Mouse (Mus musculus) forebrain, embryonic 13.5 days (tissue): Measurements from ENCODE around the gene Clec12a. TPM values are rescaled to one million over a fixed set of nuclear protein-coding genes. Genes with fewer than 3 reads are reported as not detected.

Experiments
- ATAC-seq: fragments of 200-750 bp; cut with Nextera tagmentation; 2 replicates; pipeline ENCODE4 v1.8.0; 2017
- H3K27ac ChIP-seq: fragments of 300-500 bp; sonication (generic); 2 replicates; pipeline ENCODE4 v1.5.1; 2015; ENCODE audit warnings: inconsistent platforms, mild to moderate bottlenecking, moderate library complexity
- H3K27me3 ChIP-seq: fragments of 300-500 bp; sonication (generic); 2 replicates; pipeline ENCODE4 v1.6.1; 2015; ENCODE audit warnings: mild to moderate bottlenecking, inconsistent platforms
- H3K36me3 ChIP-seq: fragments of 300-500 bp; sonication (generic); 2 replicates; pipeline ENCODE4 v1.6.1; 2015; ENCODE audit warnings: mild to moderate bottlenecking, inconsistent platforms; ENCODE audit not compliant: poor library complexity, severe bottlenecking
- H3K4me1 ChIP-seq: fragments of 300-500 bp; sonication (generic); 2 replicates; pipeline ENCODE4 v1.6.1; 2015; ENCODE audit warnings: inconsistent platforms
- H3K4me2 ChIP-seq: fragments of 300-500 bp; sonication (generic); 2 replicates; pipeline ENCODE4 v1.6.1; 2015; ENCODE audit warnings: inconsistent platforms, mild to moderate bottlenecking, moderate library complexity
- H3K4me3 ChIP-seq: fragments of 300-500 bp; sonication (generic); 2 replicates; pipeline ENCODE4 v1.5.1; 2015; ENCODE audit warnings: mild to moderate bottlenecking, inconsistent platforms
- H3K9ac ChIP-seq: fragments of 300-500 bp; sonication (generic); 2 replicates; pipeline ENCODE4 v1.6.1; 2015; ENCODE audit warnings: mild to moderate bottlenecking, inconsistent platforms
- H3K9me3 ChIP-seq: fragments of 300-500 bp; sonication (generic); replicated peaks from 2 replicates; pipeline ENCODE4 v1.6.1; 2016; ENCODE audit warnings: inconsistent platforms
- WGBS: fragments of 180-500 bp; shearing (Covaris S2); methylation state at CpG from one replicate; pipeline ENCODE4 v1.1.7; 2015; 5-methylcytosine and 5-hydroxymethylcytosine counted together
- polyA plus RNA-seq: library from polyadenylated mRNA; unstranded; fragments of >200 nt; fragmentation: Nextera tagmentation; extraction: Ambion mirVana; gene quantifications from 2 replicates; pipeline ENCODE4 v1.2.1, GENCODE M21; 2015

Gene Clec12a
- polyA plus RNA-seq, 1 experiment from 2014 or later: 0.13 TPM

GRCm38 (mm10) chr6:129383466-129383865, 41.0 kb downstream of the Clec12a start:
- no peaks in the 10 kb centered on the region for H3K9me3 ChIP-seq
- H3K4me3 ChIP-seq: no peak overlapping the region

GRCm38 (mm10) chr6:129385000-129385399, 42.5 kb downstream of the Clec12a start:
- H3K27ac ChIP-seq: no peak overlapping the region
- no peak overlapping the region for H3K4me3 ChIP-seq
- no peaks in the 10 kb centered on the region for H3K27me3 ChIP-seq
- WGBS: 74% methylated on average over 4 of the region's 4 CpGs
- H3K4me2 ChIP-seq: no peak overlapping the region
- no peak overlapping the region for H3K9ac ChIP-seq
- H3K4me1 ChIP-seq: no peaks in the 10 kb centered on the region
- H3K9me3 ChIP-seq: no peaks in the 10 kb centered on the region
- no peaks in the 10 kb centered on the region for H3K36me3 ChIP-seq
- ATAC-seq: no peak

More at GRCm38 (mm10) chr6:129383466-129383865, 41.0 kb downstream of the Clec12a start:
- Histone ChIP-seq H3K4me2 (no peak overlapping the region), H3K27ac (no peak overlapping the region), H3K27me3 (no peaks in the 10 kb centered on the region), H3K36me3 (no peaks in the 10 kb centered on the region), H3K9ac (no peak overlapping the region), H3K4me1 (no peaks in the 10 kb centered on the region)
- ATAC-seq: no peak
- 90% methylated on average over 3 of the region's 3 CpGs for WGBS

- no peaks in the 10 kb centered on the region for H3K36me3 ChIP-seq
- 85% methylated on average over 2 of the region's 2 CpGs for WGBS
- no peak within 1 kb of the TSS for H3K4me2 ChIP-seq
- H3K4me3 ChIP-seq: no peak within 1 kb of the TSS
- no peak within 1 kb of the TSS for H3K27ac ChIP-seq
- no peaks in the 10 kb centered on the region for H3K27me3 ChIP-seq
- H3K9ac ChIP-seq: no peak within 1 kb of the TSS
- no peaks in the 10 kb centered on the region for H3K4me1 ChIP-seq
- no peaks in the 10 kb centered on the region for H3K9me3 ChIP-seq
- ATAC-seq: no peak
Measured at GRCm38 (mm10) chr6:129385774-129386173, 43.3 kb downstream of the Clec12a start, which contains the start of gene Clec12b. Gene Clec12b, minus strand, starts transcription at chr6:129385874.

GRCm38 (mm10) chr6:129393087-129393720, 50.7 kb downstream of the Clec12a start:
- Histone ChIP-seq H3K4me1 (no peaks in the 10 kb centered on the region), H3K27me3 (no peaks in the 10 kb centered on the region), H3K36me3 (no peaks in the 10 kb centered on the region), H3K4me2 (no peak overlapping the region), H3K9ac (no peak overlapping the region), H3K27ac (no peak overlapping the region), H3K9me3 (no peaks in the 10 kb centered on the region), H3K4me3 (no peak overlapping the region)
- WGBS: 23% methylated on average over 2 of the region's 2 CpGs
- no peak; the same call in 1 of the 2 replicates for ATAC-seq

GRCm38 (mm10) chr6:129393732-129394131, 51.2 kb downstream of the Clec12a start:
- WGBS: 81% methylated on average over 6 of the region's 6 CpGs
- no peak overlapping the region for H3K27ac ChIP-seq

GRCm38 (mm10) chr6:129396997-129397396, 54.5 kb downstream of the Clec12a start, which contains the start of gene Clec1b:
Gene Clec1b, plus strand, starts transcription at chr6:129397297.
- Histone ChIP-seq H3K27me3 (no peaks in the 10 kb centered on the region), H3K36me3 (no peaks in the 10 kb centered on the region), H3K4me3 (no peak within 1 kb of the TSS), H3K9ac (no peak within 1 kb of the TSS), H3K27ac (no peak within 1 kb of the TSS), H3K4me1 (no peaks in the 10 kb centered on the region), H3K4me2 (no peak within 1 kb of the TSS), H3K9me3 (no peaks in the 10 kb centered on the region)
- WGBS: 90% methylated on average over 8 of the region's 8 CpGs
- ATAC-seq: no peak

More at GRCm38 (mm10) chr6:129393732-129394131, 51.2 kb downstream of the Clec12a start:
- Histone ChIP-seq H3K9me3 (no peaks in the 10 kb centered on the region), H3K4me3 (no peak overlapping the region), H3K9ac (no peak overlapping the region), H3K36me3 (no peaks in the 10 kb centered on the region), H3K4me2 (no peak overlapping the region), H3K4me1 (no peaks in the 10 kb centered on the region), H3K27me3 (no peaks in the 10 kb centered on the region)
- ATAC-seq: peak; percentile 55

GRCm38 (mm10) chr6:129399945-129400344, 57.5 kb downstream of the Clec12a start:
- Histone ChIP-seq H3K9ac (no peak overlapping the region), H3K27me3 (no peaks in the 10 kb centered on the region), H3K27ac (no peak overlapping the region), H3K4me3 (no peak overlapping the region), H3K9me3 (no peaks in the 10 kb centered on the region), H3K4me2 (no peak overlapping the region), H3K4me1 (no peaks in the 10 kb centered on the region), H3K36me3 (no peaks in the 10 kb centered on the region)
- ATAC-seq: no peak
- WGBS: 65% methylated on average over 6 of the region's 6 CpGs

GRCm38 (mm10) chr6:129402404-129402803, 59.9 kb downstream of the Clec12a start:
- Histone ChIP-seq H3K4me2 (no peak overlapping the region), H3K9me3 (no peaks in the 10 kb centered on the region), H3K27ac (no peak overlapping the region), H3K27me3 (no peaks in the 10 kb centered on the region), H3K4me1 (no peaks in the 10 kb centered on the region), H3K4me3 (no peak overlapping the region), H3K36me3 (no peaks in the 10 kb centered on the region), H3K9ac (no peak overlapping the region)
- no peak for ATAC-seq
- WGBS: 95% methylated on average over 2 of the region's 2 CpGs

- Histone ChIP-seq H3K9ac (no peak overlapping the region), H3K9me3 (no peaks in the 10 kb centered on the region), H3K4me2 (no peak overlapping the region), H3K4me3 (no peak overlapping the region), H3K36me3 (no peaks in the 10 kb centered on the region), H3K4me1 (no peaks in the 10 kb centered on the region), H3K27me3 (no peaks in the 10 kb centered on the region), H3K27ac (no peak overlapping the region)
- WGBS: 76% methylated on average over 6 of the region's 6 CpGs
- no peak for ATAC-seq
Measured at GRCm38 (mm10) chr6:129403391-129403790, 60.9 kb downstream of the Clec12a start.

GRCm38 (mm10) chr6:129405999-129406398, 63.5 kb downstream of the Clec12a start:
- Histone ChIP-seq H3K27me3 (no peaks in the 10 kb centered on the region), H3K4me2 (no peak overlapping the region), H3K36me3 (no peaks in the 10 kb centered on the region), H3K4me1 (no peaks in the 10 kb centered on the region), H3K27ac (no peak overlapping the region), H3K9ac (no peak overlapping the region), H3K9me3 (no peaks in the 10 kb centered on the region), H3K4me3 (no peak overlapping the region)
- no peak for ATAC-seq

- Histone ChIP-seq H3K36me3 (no peaks in the 10 kb centered on the region), H3K4me3 (no peak overlapping the region), H3K9ac (no peak overlapping the region), H3K4me2 (no peak overlapping the region), H3K9me3 (no peaks in the 10 kb centered on the region), H3K27me3 (no peaks in the 10 kb centered on the region), H3K4me1 (no peaks in the 10 kb centered on the region), H3K27ac (no peak overlapping the region)
- ATAC-seq: no peak
- WGBS: 71% methylated on average over 2 of the region's 2 CpGs
Measured at GRCm38 (mm10) chr6:129407324-129407723, 64.8 kb downstream of the Clec12a start.

GRCm38 (mm10) chr6:129408562-129408961, 66.1 kb downstream of the Clec12a start, which contains the start of gene Clec9a:
Gene Clec9a, plus strand, starts transcription at chr6:129408862.
- H3K4me3 ChIP-seq: no peak within 1 kb of the TSS
- H3K36me3 ChIP-seq: no peaks in the 10 kb centered on the region
- no peak within 1 kb of the TSS for H3K27ac ChIP-seq
- ATAC-seq: no peak
- H3K9me3 ChIP-seq: no peaks in the 10 kb centered on the region
- H3K4me1 ChIP-seq: no peaks in the 10 kb centered on the region
- no peaks in the 10 kb centered on the region for H3K27me3 ChIP-seq
- H3K4me2 ChIP-seq: no peak within 1 kb of the TSS
- WGBS: 88% methylated on average over 2 of the region's 2 CpGs
- H3K9ac ChIP-seq: no peak within 1 kb of the TSS

- H3K27me3 ChIP-seq: no peaks in the 10 kb centered on the region
- H3K36me3 ChIP-seq: no peaks in the 10 kb centered on the region
- H3K27ac ChIP-seq: no peak overlapping the region
- no peaks in the 10 kb centered on the region for H3K9me3 ChIP-seq
- no peak overlapping the region for H3K9ac ChIP-seq
- no peaks in the 10 kb centered on the region for H3K4me1 ChIP-seq
- 81% methylated on average over 1 of the region's 1 CpGs for WGBS
- no peak overlapping the region for H3K4me2 ChIP-seq
- ATAC-seq: no peak
- H3K4me3 ChIP-seq: no peak overlapping the region
Measured at GRCm38 (mm10) chr6:129414177-129414576, 71.7 kb downstream of the Clec12a start.
